Mouse (Mus musculus): ENCODE data around the gene Ndufb10. TPM values are rescaled to one million over a fixed set of nuclear protein-coding genes. Genes with fewer than 3 reads are reported as not detected.

Gene Ndufb10
- polyA plus RNA-seq, 1 experiment from 2014 or later = 233 TPM

DNA sequence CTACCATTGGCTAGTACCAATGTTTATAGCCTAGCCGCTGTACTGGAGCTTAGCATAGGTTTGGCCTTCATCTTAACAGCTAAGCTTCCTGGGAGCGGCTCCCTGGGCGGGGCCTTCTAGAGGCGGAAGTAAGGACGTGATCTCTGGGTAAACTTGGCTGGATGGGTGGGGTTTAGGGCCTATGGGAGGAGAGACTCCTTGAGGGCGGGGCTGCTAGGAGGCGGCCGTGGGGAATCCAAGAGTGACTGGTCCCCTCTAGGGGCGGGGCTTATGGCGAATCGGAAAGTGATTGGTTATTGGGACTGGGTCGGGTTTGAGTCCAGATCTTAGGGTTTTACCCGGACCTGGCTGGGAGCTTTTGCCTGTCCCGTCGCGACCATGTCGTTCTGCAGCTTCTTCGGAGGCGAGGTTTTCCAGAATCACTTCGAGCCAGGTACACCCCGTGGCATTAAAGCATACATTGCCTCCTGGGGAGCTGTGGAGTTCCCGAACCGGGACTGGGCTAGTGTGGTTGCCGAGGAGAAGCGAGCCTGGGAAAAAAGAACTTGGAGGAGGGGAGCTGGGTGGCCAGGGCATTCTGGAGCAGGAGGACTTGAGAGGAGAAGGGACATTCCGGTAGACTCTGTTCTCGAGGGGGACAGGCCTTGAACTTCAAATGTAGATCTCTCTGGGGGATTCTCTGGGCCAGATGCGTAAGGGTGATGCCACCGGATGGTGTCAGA lies 12.2 kb upstream of the Ndufb10 start, which contains the start of gene Msrb1:
TSS of gene Msrb1 (plus strand) at position 313 of the 722 bp plus-strand sequence.
- no peaks in the 10 kb centered on the region for H3K27me3 ChIP-seq (replicated peaks; ENCODE audit: control insufficient read depth, insufficient read depth, low read length)
- H3K9ac ChIP-seq (replicated peaks; ENCODE audit: low read depth, low read length) = peak within 1 kb of the TSS; percentile 65
- peak; percentile 98 for ATAC-seq
- 3% methylated on average over 29 of the region's 29 CpGs for WGBS
- no peaks in the 10 kb centered on the region for H3K36me3 ChIP-seq (ENCODE audit: control insufficient read depth, insufficient read depth)
- H3K9me3 ChIP-seq (ENCODE audit: control insufficient read depth, low read length) = no peaks in the 10 kb centered on the region
- peaks cover 10% of the 10 kb centered on the region for H3K4me1 ChIP-seq (replicated peaks; ENCODE audit: control insufficient read depth, insufficient read depth, low read length)
- peak within 1 kb of the TSS; percentile 91 for H3K4me2 ChIP-seq (ENCODE audit: low read length)
- H3K27ac ChIP-seq (ENCODE audit: low read length) = peak within 1 kb of the TSS; percentile 31; the same call in 1 of the 2 replicates
- peak within 1 kb of the TSS; percentile 66 for H3K4me3 ChIP-seq (replicated peaks; ENCODE audit: low read length)

DNA sequence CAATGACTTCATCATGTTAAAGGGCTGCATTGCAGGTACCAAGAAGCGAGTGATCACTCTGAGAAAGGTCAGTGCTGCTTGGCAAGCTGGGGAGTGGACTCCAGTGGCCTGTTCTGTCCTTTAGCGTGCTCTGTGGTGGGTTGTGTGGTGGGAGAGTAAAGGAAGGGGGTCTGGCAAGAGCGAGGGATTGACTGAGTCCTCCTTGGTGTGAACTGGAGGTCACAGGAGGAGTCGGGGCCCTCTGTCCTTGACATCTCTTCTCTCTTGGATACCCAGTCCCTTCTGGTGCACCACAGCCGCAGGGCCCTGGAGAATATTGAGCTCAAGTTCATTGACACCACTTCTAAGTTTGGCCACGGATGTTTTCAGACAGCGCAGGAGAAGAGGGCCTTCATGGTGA lies 11.2 kb upstream of the Ndufb10 start:
- no peak overlapping the region for H3K4me2 ChIP-seq (ENCODE audit: low read length)
- H3K4me1 ChIP-seq (replicated peaks; ENCODE audit: control insufficient read depth, insufficient read depth, low read length) = peaks cover 10% of the 10 kb centered on the region
- no peaks in the 10 kb centered on the region for H3K9me3 ChIP-seq (ENCODE audit: control insufficient read depth, low read length)
- no peak for ATAC-seq
- H3K27ac ChIP-seq (ENCODE audit: low read length) = no peak overlapping the region
- no peak overlapping the region for H3K4me3 ChIP-seq (replicated peaks; ENCODE audit: low read length)
- no peak overlapping the region for H3K9ac ChIP-seq (replicated peaks; ENCODE audit: low read depth, low read length)
- H3K27me3 ChIP-seq (replicated peaks; ENCODE audit: control insufficient read depth, insufficient read depth, low read length) = no peaks in the 10 kb centered on the region
- H3K36me3 ChIP-seq (ENCODE audit: control insufficient read depth, insufficient read depth) = no peaks in the 10 kb centered on the region
- 91% methylated on average over 7 of the region's 7 CpGs for WGBS

DNA sequence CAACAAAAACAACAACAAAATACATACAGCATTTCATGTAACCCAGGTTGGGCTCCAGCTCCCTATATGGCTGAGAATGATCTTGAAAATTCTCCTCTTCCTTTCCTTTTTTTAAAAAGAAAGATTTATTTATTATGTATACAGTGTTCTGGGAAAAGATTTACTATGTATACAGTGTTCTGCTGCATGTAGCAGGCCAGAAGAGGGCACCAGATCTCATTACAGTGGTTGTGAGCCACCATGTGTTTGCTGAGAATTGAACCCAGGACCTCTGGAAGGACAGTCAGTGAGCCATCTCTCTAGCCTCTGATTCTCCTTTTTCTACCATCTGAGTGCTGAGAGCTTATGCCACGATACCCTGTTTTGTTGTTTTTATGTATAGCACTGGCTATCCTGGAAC lies 10.2 kb upstream of the Ndufb10 start:
- ATAC-seq = no peak
- Histone ChIP-seq H3K4me1 (replicated peaks; ENCODE audit: control insufficient read depth, insufficient read depth, low read length) (peaks cover 10% of the 10 kb centered on the region), H3K4me2 (ENCODE audit: low read length) (no peak overlapping the region), H3K36me3 (ENCODE audit: control insufficient read depth, insufficient read depth) (no peaks in the 10 kb centered on the region), H3K27ac (ENCODE audit: low read length) (no peak overlapping the region), H3K4me3 (replicated peaks; ENCODE audit: low read length) (no peak overlapping the region), H3K9me3 (ENCODE audit: control insufficient read depth, low read length) (no peaks in the 10 kb centered on the region), H3K9ac (replicated peaks; ENCODE audit: low read depth, low read length) (no peak overlapping the region), H3K27me3 (replicated peaks; ENCODE audit: control insufficient read depth, insufficient read depth, low read length) (no peaks in the 10 kb centered on the region)
- 88% methylated on average over 1 of the region's 1 CpGs for WGBS

DNA sequence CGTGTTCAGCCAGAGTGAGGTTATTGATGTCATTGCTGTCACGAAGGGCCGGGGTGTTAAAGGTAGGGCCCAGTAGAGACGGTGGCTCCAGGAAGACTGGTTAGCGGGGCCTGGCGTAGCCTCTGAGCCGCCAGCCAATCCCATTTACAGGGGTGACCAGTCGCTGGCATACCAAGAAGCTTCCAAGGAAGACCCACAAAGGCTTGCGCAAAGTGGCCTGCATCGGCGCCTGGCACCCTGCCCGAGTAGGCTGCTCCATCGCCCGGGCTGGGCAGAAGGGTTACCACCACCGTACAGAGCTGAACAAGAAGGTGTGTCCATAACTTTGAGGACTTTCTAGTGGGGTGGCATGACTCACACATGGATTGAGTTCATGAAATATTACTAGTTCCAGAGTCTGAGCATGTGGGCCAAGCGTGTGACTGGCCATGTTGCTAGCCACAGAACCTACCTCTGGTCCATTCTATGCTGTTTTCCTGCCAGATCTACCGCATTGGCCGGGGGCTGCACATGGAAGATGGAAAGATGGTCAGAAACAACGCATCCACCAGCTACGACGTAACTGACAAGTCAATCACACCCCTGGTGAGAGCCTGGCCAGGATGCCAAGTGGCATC lies 9.3 kb upstream of the Ndufb10 start:
- H3K9me3 ChIP-seq (ENCODE audit: control insufficient read depth, low read length) = no peaks in the 10 kb centered on the region
- H3K4me2 ChIP-seq (ENCODE audit: low read length) = no peak overlapping the region
- ATAC-seq = no peak
- 90% methylated on average over 21 of the region's 21 CpGs for WGBS
- peaks cover 10% of the 10 kb centered on the region for H3K4me1 ChIP-seq (replicated peaks; ENCODE audit: control insufficient read depth, insufficient read depth, low read length)
- no peak overlapping the region for H3K4me3 ChIP-seq (replicated peaks; ENCODE audit: low read length)
- no peaks in the 10 kb centered on the region for H3K36me3 ChIP-seq (ENCODE audit: control insufficient read depth, insufficient read depth)
- H3K27ac ChIP-seq (ENCODE audit: low read length) = no peak overlapping the region
- H3K27me3 ChIP-seq (replicated peaks; ENCODE audit: control insufficient read depth, insufficient read depth, low read length) = no peaks in the 10 kb centered on the region
- H3K9ac ChIP-seq (replicated peaks; ENCODE audit: low read depth, low read length) = 0 out of 2 replicates have a peak overlapping the region, but pooled peaks have one; percentile 24

DNA sequence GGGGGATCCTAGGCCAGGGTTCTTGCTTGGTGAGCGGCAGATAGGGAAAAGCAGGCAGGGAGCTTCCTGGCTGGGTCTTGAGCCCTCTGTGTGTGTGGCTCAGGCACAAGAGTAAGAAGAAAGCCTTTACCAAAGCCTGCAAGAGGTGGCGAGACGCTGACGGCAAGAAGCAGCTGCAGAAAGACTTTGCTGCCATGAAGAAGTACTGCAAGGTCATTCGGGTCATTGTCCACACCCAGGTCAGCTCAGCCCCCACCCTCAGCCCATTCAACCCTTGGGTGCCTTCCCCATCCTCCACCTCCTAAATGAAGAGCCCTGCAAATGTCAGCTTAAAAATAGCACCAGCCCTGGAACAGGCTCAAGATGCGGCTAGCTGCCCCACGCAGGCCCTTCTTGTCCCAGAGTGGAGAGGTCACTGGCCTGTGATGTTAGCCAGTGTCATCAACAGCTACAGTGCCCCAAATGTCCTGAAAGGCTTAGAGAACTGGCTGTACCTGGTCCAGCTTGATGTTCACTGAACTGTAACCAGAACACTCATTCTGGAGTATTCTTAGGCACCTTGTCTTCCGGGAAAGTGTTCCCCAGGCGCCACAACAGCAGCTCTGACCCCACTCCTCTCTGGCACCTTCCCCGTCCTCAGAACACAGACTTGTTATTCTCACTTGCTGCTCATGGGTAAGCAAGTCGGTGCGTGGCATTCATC lies 8.1 kb upstream of the Ndufb10 start:
- H3K4me2 ChIP-seq (ENCODE audit: low read length) = no peak overlapping the region
- ATAC-seq = no peak
- no peak overlapping the region for H3K27ac ChIP-seq (ENCODE audit: low read length)
- no peak overlapping the region for H3K9ac ChIP-seq (replicated peaks; ENCODE audit: low read depth, low read length)
- H3K4me1 ChIP-seq (replicated peaks; ENCODE audit: control insufficient read depth, insufficient read depth, low read length) = peaks cover 10% of the 10 kb centered on the region
- H3K36me3 ChIP-seq (ENCODE audit: control insufficient read depth, insufficient read depth) = no peaks in the 10 kb centered on the region
- H3K4me3 ChIP-seq (replicated peaks; ENCODE audit: low read length) = no peak overlapping the region
- WGBS = 85% methylated on average over 12 of the region's 12 CpGs
- no peaks in the 10 kb centered on the region for H3K9me3 ChIP-seq (ENCODE audit: control insufficient read depth, low read length)
- H3K27me3 ChIP-seq (replicated peaks; ENCODE audit: control insufficient read depth, insufficient read depth, low read length) = no peaks in the 10 kb centered on the region

DNA sequence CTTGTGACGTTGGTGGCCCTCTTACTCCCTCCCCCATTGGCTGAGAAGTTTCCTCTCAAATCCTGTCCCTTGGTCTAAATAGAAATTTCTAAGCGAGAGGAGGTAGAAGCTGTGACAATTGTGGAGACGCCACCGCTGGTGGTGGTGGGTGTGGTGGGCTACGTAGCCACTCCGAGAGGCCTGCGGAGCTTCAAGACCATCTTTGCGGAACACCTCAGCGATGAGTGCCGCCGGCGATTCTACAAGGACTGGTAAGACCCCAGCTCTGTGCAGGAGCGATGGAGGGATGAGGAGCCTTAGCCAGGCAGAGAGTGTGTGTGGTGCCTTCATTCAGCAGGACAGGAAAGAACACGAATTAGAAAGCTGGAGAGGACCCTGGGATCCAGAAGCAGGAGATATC lies 6.5 kb upstream of the Ndufb10 start:
- H3K27ac ChIP-seq (ENCODE audit: low read length) = no peak overlapping the region
- H3K4me2 ChIP-seq (ENCODE audit: low read length) = no peak overlapping the region
- WGBS = 84% methylated on average over 14 of the region's 14 CpGs

DNA sequence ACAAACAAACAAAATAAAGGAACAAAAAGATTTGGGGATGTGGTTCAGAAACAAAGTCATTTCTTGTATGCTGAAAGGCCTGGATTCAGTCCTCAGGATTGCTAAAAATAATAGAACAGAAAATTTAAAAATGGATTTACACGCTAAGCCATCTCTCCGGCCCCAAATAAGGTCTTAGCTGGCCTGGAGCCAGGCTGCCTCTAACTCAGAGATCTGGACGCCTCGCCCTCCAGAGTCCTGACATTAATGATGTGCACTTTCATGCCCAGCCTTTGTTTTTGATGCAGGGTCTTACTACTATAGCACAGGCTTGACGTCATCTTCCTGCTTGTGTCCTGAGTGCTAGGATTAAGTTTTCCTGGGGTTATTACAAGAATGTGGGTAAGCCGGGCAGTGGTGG lies 4.8 kb upstream of the Ndufb10 start:
- no peaks in the 10 kb centered on the region for H3K4me1 ChIP-seq (replicated peaks; ENCODE audit: control insufficient read depth, insufficient read depth, low read length)
- no peak overlapping the region for H3K27ac ChIP-seq (ENCODE audit: low read length)
- no peak for ATAC-seq
- H3K4me3 ChIP-seq (replicated peaks; ENCODE audit: low read length) = no peak overlapping the region
- no peaks in the 10 kb centered on the region for H3K9me3 ChIP-seq (ENCODE audit: control insufficient read depth, low read length)
- H3K9ac ChIP-seq (replicated peaks; ENCODE audit: low read depth, low read length) = no peak overlapping the region
- 68% methylated on average over 6 of the region's 6 CpGs for WGBS
- no peaks in the 10 kb centered on the region for H3K36me3 ChIP-seq (ENCODE audit: control insufficient read depth, insufficient read depth)
- no peak overlapping the region for H3K4me2 ChIP-seq (ENCODE audit: low read length)
- H3K27me3 ChIP-seq (replicated peaks; ENCODE audit: control insufficient read depth, insufficient read depth, low read length) = 0 out of 2 replicates have a peak, but pooled peaks cover 2% of the 10 kb centered on the region

More for the DNA sequence above, 6.5 kb upstream of the Ndufb10 start:
- Histone ChIP-seq H3K4me3 (replicated peaks; ENCODE audit: low read length) (no peak overlapping the region), H3K9me3 (ENCODE audit: control insufficient read depth, low read length) (no peaks in the 10 kb centered on the region), H3K4me1 (replicated peaks; ENCODE audit: control insufficient read depth, insufficient read depth, low read length) (no peaks in the 10 kb centered on the region), H3K27me3 (replicated peaks; ENCODE audit: control insufficient read depth, insufficient read depth, low read length) (0 out of 2 replicates have a peak, but pooled peaks cover 2% of the 10 kb centered on the region), H3K9ac (replicated peaks; ENCODE audit: low read depth, low read length) (no peak overlapping the region), H3K36me3 (ENCODE audit: control insufficient read depth, insufficient read depth) (no peaks in the 10 kb centered on the region)
- no peak for ATAC-seq

DNA sequence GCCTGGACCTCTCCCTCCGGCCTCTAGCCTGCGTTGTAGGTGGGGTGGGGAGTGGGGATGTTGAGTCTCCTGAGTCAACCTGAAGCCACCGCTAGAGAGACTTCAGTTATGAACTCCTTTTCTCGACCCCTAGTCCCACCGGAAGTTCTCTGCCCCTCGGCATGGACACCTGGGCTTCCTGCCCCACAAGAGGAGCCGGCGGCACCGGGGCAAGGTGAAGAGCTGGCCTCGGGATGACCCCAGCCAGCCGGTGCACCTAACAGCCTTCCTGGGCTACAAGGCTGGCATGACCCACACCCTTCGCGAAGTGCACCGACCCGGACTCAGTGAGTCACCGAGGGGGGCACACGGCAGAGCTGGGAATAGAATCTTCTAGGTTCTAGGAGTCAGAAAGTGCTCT lies 3.9 kb upstream of the Ndufb10 start:
- Histone ChIP-seq H3K9me3 (ENCODE audit: control insufficient read depth, low read length) (no peaks in the 10 kb centered on the region), H3K4me2 (ENCODE audit: low read length) (no peak overlapping the region), H3K36me3 (ENCODE audit: control insufficient read depth, insufficient read depth) (no peaks in the 10 kb centered on the region), H3K4me1 (replicated peaks; ENCODE audit: control insufficient read depth, insufficient read depth, low read length) (peaks cover 6% of the 10 kb centered on the region), H3K4me3 (replicated peaks; ENCODE audit: low read length) (no peak overlapping the region), H3K9ac (replicated peaks; ENCODE audit: low read depth, low read length) (no peak overlapping the region), H3K27me3 (replicated peaks; ENCODE audit: control insufficient read depth, insufficient read depth, low read length) (0 out of 2 replicates have a peak, but pooled peaks cover 2% of the 10 kb centered on the region), H3K27ac (ENCODE audit: low read length) (no peak overlapping the region)
- 75% methylated on average over 17 of the region's 17 CpGs for WGBS
- no peak for ATAC-seq

DNA sequence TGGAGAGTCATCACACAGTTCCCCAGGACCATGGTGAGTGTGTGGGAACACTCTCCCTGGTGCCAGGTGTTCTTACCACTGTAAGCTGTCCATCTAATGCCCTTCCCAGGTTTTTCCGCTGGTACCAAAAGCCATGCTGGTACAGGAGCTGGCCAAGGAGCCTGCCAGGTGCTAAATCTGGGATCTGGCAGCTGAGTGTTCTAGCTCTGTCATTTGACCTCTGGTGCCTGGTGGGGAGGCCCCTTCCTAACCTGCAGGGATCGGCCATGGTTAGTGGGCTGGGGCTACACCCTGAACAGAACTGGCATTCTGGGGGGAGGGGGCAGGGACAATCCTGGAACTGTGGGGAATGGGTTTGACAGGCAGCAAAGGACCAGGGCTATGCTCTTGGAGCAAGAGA lies 3.3 kb upstream of the Ndufb10 start, which contains the start of gene Rpl3l:
TSS of gene Rpl3l (plus strand) at position 203 of the 400 bp plus-strand sequence.
- H3K9me3 ChIP-seq (ENCODE audit: control insufficient read depth, low read length) = no peaks in the 10 kb centered on the region
- H3K4me2 ChIP-seq (ENCODE audit: low read length) = no peak within 1 kb of the TSS
- H3K4me1 ChIP-seq (replicated peaks; ENCODE audit: control insufficient read depth, insufficient read depth, low read length) = peaks cover 11% of the 10 kb centered on the region
- 74% methylated on average over 2 of the region's 2 CpGs for WGBS
- H3K9ac ChIP-seq (replicated peaks; ENCODE audit: low read depth, low read length) = no peak within 1 kb of the TSS
- ATAC-seq = no peak
- 0 out of 2 replicates have a peak, but pooled peaks cover 2% of the 10 kb centered on the region for H3K27me3 ChIP-seq (replicated peaks; ENCODE audit: control insufficient read depth, insufficient read depth, low read length)
- no peak within 1 kb of the TSS for H3K27ac ChIP-seq (ENCODE audit: low read length)
- no peak within 1 kb of the TSS for H3K4me3 ChIP-seq (replicated peaks; ENCODE audit: low read length)
- no peaks in the 10 kb centered on the region for H3K36me3 ChIP-seq (ENCODE audit: control insufficient read depth, insufficient read depth)
